Mouse (Mus musculus) liver, adult 2 months (tissue): Measurements from ENCODE around the gene Uhrf1. TPM values are rescaled to one million over a fixed set of nuclear protein-coding genes. Genes with fewer than 3 reads are reported as not detected.

Experiments
- DNase-seq: peaks from one replicate; pipeline ENCODE4 v3.0.0-alpha.2; 2011; ENCODE audit warnings: low read depth, low spot score; ENCODE audit errors: extremely low read depth
- H3K27ac ChIP-seq: fragments of 200-500 bp; replicated peaks from 2 replicates; pipeline ENCODE4 v1.5.1; 2012; ENCODE audit warnings: low read depth, mild to moderate bottlenecking, control low read depth, inconsistent platforms, low read length; ENCODE audit not compliant: insufficient read depth
- H3K27me3 ChIP-seq: fragments of 200-500 bp; 2 replicates; pipeline ENCODE4 v1.6.1; 2012; ENCODE audit warnings: mild to moderate bottlenecking, moderate library complexity, low read length, inconsistent platforms; ENCODE audit not compliant: control insufficient read depth, insufficient read depth
- H3K36me3 ChIP-seq: fragments of 200-500 bp; 2 replicates; pipeline ENCODE4 v1.6.1; 2012; ENCODE audit warnings: low read length, inconsistent platforms; ENCODE audit not compliant: control insufficient read depth, insufficient read depth
- H3K4me1 ChIP-seq: fragments of 200-500 bp; 2 replicates; pipeline ENCODE4 v1.6.1; 2011; ENCODE audit warnings: low read length; ENCODE audit not compliant: control insufficient read depth, insufficient read depth
- H3K4me3 ChIP-seq: fragments of 200-500 bp; 2 replicates; pipeline ENCODE4 v1.5.1; 2011; ENCODE audit warnings: low read depth, mild to moderate bottlenecking, control low read depth, low read length, moderate library complexity; ENCODE audit not compliant: insufficient read depth
- H3K79me2 ChIP-seq: fragments of 200-500 bp; 2 replicates; pipeline ENCODE4 v1.6.1; 2012; ENCODE audit warnings: inconsistent platforms, mild to moderate bottlenecking, low read length, moderate library complexity; ENCODE audit not compliant: control insufficient read depth, insufficient read depth
- H3K9ac ChIP-seq: fragments of 200-500 bp; 2 replicates; pipeline ENCODE4 v1.6.1; 2012; ENCODE audit warnings: low read depth, mild to moderate bottlenecking, control low read depth, inconsistent platforms, low read length
- CTCF ChIP-seq: fragments of 200-500 bp; IDR thresholded peaks from 2 replicates; pipeline ENCODE4 v1.5.1; 2011; ENCODE audit warnings: low read depth, low read length, control low read depth
- POLR2A ChIP-seq: fragments of 200-500 bp; IDR thresholded peaks from 2 replicates; pipeline ENCODE4 v1.6.1; 2011; ENCODE audit warnings: low read length, control low read depth; ENCODE audit not compliant: insufficient read depth; ENCODE audit errors: extremely low read depth
- WGBS: fragments of 180-500 bp; shearing (Covaris S2); methylation state at CpG from one replicate; pipeline ENCODE4 v1.1.7; 2018; 5-methylcytosine and 5-hydroxymethylcytosine counted together
- polyA plus RNA-seq: library from polyadenylated mRNA; depleted of rRNA; stranded (reverse); fragments of >200 nt; gene quantifications from 2 replicates; pipeline ENCODE4 v1.2.3, GENCODE M21; 2012
- total RNA-seq: library from RNA; depleted of rRNA; stranded (reverse); fragments of >200 nt; gene quantifications from 2 replicates; pipeline ENCODE4 v1.2.3, GENCODE M21; 2014

The Uhrf1 gene
- total and polyA plus RNA-seq, 2 experiments: 0.22 to 0.92 TPM

DNA sequence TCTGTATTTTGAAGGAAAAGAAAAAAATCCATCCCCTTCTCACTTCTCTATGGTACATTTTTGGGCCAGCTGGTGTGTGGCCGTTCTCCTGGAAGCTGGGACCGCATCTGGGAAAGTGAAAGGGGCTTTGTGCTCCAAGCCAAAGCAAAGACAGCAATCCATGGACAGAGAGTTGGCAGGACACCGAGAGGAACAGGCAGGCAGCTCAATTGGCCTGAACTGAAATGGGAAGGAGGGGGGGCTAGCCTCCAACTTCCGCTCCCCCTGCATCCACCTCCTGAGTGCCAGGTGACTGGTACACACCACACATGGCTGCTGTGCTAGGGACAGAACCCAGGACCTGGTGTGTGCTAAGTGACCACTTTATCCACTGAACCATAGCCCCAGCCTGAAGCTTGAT is 20.3 kb upstream of the Uhrf1 start:
- Histone ChIP-seq H3K27me3 (no peaks in the 10 kb centered on the region), H3K36me3 (peaks cover 35% of the 10 kb centered on the region), H3K9ac (no peak overlapping the region), H3K27ac (no peak overlapping the region), H3K79me2 (no peaks in the 10 kb centered on the region; the same call in 1 of the 2 replicates), H3K4me3 (no peak overlapping the region), H3K4me1 (peaks cover 13% of the 10 kb centered on the region)
- TF ChIP-seq POLR2A (no peak), CTCF (no peak)
- no peak for DNase-seq
- 85% methylated on average over 4 of the region's 4 CpGs for WGBS

DNA sequence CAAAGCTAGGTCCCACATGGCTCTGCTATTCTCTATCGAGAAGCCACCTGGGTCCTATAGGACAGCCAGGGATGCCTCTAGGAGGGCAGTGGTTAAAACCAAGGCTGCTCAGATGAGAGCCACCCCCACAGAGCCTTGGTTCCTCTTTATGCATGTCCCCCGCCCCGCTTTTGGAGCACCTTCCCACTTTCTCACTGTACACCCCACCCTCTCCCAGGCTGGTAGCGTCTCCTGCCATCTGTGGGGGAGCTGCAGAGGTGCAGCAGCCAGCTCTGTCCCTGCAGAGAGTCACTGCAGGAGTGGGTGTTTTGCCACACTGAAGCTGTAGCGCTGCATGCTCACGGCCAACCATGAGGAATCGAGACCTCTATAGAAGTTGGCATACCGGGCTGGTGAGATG is 19.8 kb upstream of the Uhrf1 start:
- H3K4me3 ChIP-seq: no peak overlapping the region
- H3K27me3 ChIP-seq: no peaks in the 10 kb centered on the region
- no peaks in the 10 kb centered on the region; the same call in 1 of the 2 replicates for H3K79me2 ChIP-seq
- no peak for DNase-seq
- no peak overlapping the region for H3K27ac ChIP-seq
- H3K36me3 ChIP-seq: peaks cover 35% of the 10 kb centered on the region
- WGBS: 88% methylated on average over 8 of the region's 8 CpGs
- peaks cover 9% of the 10 kb centered on the region for H3K4me1 ChIP-seq
- TF ChIP-seq POLR2A: no peak
- TF ChIP-seq CTCF: no peak
- H3K9ac ChIP-seq: no peak overlapping the region

DNA sequence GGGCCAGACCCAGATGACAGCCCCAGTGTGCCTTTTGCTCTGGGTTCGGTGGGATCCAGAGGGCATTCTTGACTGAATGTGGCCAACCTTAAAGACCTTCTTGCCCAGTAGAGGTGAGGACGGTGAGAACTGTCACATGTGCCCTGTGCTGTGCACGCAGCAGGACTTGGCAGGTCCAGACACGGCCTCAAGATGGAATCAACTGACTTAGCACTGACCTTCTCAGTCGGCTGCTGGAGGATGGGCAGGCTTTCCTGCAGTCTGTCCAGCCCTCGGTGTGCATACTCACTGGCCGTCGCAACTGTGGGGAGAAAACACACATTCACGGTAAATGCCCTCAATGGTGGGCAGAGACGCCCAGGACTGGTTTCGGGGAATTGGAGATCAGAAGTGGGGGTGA is 17.1 kb upstream of the Uhrf1 start:
- H3K4me1 ChIP-seq: peaks cover 10% of the 10 kb centered on the region

DNA sequence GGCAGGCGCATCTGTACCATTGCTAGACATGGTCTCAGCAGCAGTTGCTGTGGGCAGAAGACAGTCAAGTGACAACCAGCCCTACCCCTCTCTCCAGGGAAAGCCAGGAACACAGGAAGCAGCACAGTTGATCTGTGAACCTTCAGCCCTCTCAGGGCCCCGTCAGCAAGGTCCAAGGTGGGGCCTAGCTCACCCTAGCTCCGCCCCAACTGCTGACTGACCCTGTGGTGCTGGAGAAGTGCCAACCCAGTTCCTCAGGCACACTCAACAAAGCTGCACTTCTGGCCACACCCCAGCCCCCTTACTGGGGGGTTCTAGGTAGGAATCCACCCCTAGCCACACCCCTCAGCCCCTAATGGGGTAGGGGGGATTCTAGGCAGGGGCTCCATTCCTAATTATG is 15.3 kb upstream of the Uhrf1 start:
- H3K36me3 ChIP-seq: peaks cover 21% of the 10 kb centered on the region
- no peaks in the 10 kb centered on the region; the same call in 1 of the 2 replicates for H3K79me2 ChIP-seq
- WGBS: 55% methylated on average over 3 of the region's 3 CpGs
- TF ChIP-seq CTCF: no peak
- TF ChIP-seq POLR2A: no peak
- peak; percentile 45 for DNase-seq
- no peaks in the 10 kb centered on the region for H3K27me3 ChIP-seq
- peak overlapping the region; percentile 40; the same call in 1 of the 2 replicates for H3K27ac ChIP-seq
- no peak overlapping the region for H3K4me3 ChIP-seq
- H3K4me1 ChIP-seq: peaks cover 13% of the 10 kb centered on the region
- peak overlapping the region; percentile 35; the same call in 1 of the 2 replicates for H3K9ac ChIP-seq

More for the DNA sequence above, 17.1 kb upstream of the Uhrf1 start:
- Histone ChIP-seq H3K4me3 (no peak overlapping the region), H3K36me3 (peaks cover 26% of the 10 kb centered on the region), H3K79me2 (no peaks in the 10 kb centered on the region; the same call in 1 of the 2 replicates), H3K9ac (no peak overlapping the region), H3K27me3 (no peaks in the 10 kb centered on the region), H3K27ac (no peak overlapping the region)
- TF ChIP-seq POLR2A (no peak), CTCF (no peak)
- WGBS: 97% methylated on average over 11 of the region's 11 CpGs
- DNase-seq: no peak

DNA sequence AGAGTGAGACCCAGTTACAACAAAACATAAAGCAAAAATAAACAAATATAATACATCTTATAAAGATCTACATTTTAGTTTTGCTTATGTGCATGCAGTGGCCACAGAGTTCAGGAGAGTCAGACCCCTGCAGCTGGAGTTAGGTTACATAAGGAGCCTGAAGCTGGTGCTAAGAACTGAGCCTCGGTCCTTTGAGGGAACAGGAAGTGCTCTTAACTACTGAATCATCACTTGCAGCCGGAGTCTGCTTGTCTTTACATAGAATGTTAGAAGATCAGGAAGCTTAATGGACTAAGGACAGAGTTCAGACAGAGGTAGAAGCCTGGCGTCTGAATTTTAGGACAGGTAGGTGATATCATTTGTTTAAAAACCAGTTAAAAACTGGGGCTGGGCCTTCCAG is 14.3 kb upstream of the Uhrf1 start:
- WGBS: 8% methylated on average over 3 of the region's 3 CpGs
- H3K4me1 ChIP-seq: peaks cover 13% of the 10 kb centered on the region
- H3K27me3 ChIP-seq: no peaks in the 10 kb centered on the region
- TF ChIP-seq CTCF (no peak), POLR2A (no peak)
- H3K79me2 ChIP-seq: no peaks in the 10 kb centered on the region; the same call in 1 of the 2 replicates
- peak overlapping the region; percentile 16; the same call in 1 of the 2 replicates for H3K4me3 ChIP-seq
- peak overlapping the region; percentile 62; the same call in 1 of the 2 replicates for H3K9ac ChIP-seq
- no peak for DNase-seq
- peaks cover 18% of the 10 kb centered on the region for H3K36me3 ChIP-seq
- H3K27ac ChIP-seq: peak overlapping the region; percentile 91
